Mouse (Mus musculus): ENCODE results near the gene CN725425. TPM values are rescaled to one million over a fixed set of nuclear protein-coding genes. Genes with fewer than 3 reads are reported as not detected.

The CN725425 gene
- polyA plus RNA-seq (2016; fragmentation: Nextera tagmentation; extraction: Ambion mirVana): not detected in 2 replicates

DNA sequence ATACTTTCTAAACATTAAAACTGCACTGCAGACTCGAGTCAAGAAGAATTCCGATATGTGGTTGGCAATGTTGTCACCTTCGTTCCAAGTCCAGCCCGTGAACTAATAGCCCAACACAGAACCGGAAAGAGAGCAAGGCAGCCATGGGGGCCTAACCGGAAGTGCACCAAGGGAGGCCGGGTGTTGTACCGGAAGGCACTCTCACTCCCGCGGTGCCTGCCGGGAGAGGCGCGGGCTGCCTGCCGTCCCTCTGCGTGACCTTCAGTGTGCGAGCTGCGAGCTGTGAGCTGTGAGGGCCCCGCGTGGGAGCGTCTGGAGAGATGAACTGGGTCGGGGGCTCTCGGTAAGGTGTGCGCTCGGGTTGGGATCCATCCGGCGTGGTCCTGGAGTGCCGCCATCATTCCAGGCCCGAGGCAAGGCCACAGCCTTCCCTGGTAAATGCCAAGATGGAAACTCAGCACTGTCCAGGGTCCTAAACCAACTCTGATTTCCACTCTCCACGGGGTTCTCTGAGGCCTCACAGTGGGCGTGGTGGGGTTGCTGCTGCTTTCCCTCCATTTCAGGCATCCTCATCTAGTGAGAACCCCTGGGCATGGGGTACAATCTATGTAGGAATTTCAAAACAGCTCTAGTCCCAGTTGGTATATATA is at the start of gene CN725425:
Gene CN725425 (plus strand): TSS at position 239 of the 650 bp plus-strand sequence.
- H3K4me1 ChIP-seq: no peaks in the 10 kb centered on the region
- no peak for ATAC-seq (ENCODE audit: low FRiP score)
- no peak within 1 kb of the TSS for H3K4me3 ChIP-seq
- H3K9me3 ChIP-seq (replicated peaks): no peaks in the 10 kb centered on the region
- 92% methylated on average over 30 of the region's 30 CpGs for WGBS
- H3K27me3 ChIP-seq: no peaks in the 10 kb centered on the region
- no peaks in the 10 kb centered on the region for H3K36me3 ChIP-seq
- no peak within 1 kb of the TSS for H3K27ac ChIP-seq
- H3K4me2 ChIP-seq (replicated peaks): no peak within 1 kb of the TSS
- no peak within 1 kb of the TSS for H3K9ac ChIP-seq

DNA sequence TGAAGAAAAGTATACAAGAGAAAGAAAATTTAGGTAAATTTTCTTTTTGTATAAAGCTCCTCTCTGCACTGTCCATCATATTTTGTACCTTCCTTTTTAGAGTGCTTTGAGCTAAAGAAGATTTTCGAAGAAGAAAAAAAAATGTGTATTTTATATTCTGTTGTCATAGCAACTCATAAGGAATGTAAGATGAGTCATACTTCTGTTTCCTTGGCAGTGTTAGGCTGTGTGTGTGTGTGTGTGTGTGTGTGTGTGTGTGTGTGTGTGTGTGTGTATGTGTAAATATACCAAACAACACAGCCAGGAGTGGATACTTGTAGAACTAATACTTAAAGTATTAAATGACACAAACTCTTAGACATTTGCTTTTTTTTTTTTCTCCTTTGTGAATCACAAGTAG is 46.7 kb upstream of the CN725425 start:
- peaks cover 42% of the 10 kb centered on the region for H3K36me3 ChIP-seq

GRCm38 (mm10) chr15:91153311-91153710 is 46.0 kb upstream of the CN725425 start:
- no peaks in the 10 kb centered on the region for H3K4me1 ChIP-seq
- no peak overlapping the region for H3K9ac ChIP-seq
- ATAC-seq (ENCODE audit: low FRiP score): no peak
- WGBS: 71% methylated on average over 3 of the region's 3 CpGs
- H3K27me3 ChIP-seq: no peaks in the 10 kb centered on the region
- H3K27ac ChIP-seq: no peak overlapping the region
- peaks cover 7% of the 10 kb centered on the region; the same call in 1 of the 2 replicates for H3K9me3 ChIP-seq (replicated peaks)
- H3K4me3 ChIP-seq: no peak overlapping the region
- H3K36me3 ChIP-seq: peaks cover 38% of the 10 kb centered on the region
- H3K4me2 ChIP-seq (replicated peaks): no peak overlapping the region

More for the DNA sequence above, 46.7 kb upstream of the CN725425 start:
- Histone ChIP-seq H3K4me2 (replicated peaks) (no peak overlapping the region), H3K9me3 (replicated peaks) (peaks cover 7% of the 10 kb centered on the region; the same call in 1 of the 2 replicates), H3K27ac (no peak overlapping the region), H3K9ac (no peak overlapping the region), H3K4me1 (no peaks in the 10 kb centered on the region), H3K27me3 (no peaks in the 10 kb centered on the region), H3K4me3 (no peak overlapping the region)
- WGBS: 74% methylated on average over 1 of the region's 1 CpGs
- no peak for ATAC-seq (ENCODE audit: low FRiP score)

DNA sequence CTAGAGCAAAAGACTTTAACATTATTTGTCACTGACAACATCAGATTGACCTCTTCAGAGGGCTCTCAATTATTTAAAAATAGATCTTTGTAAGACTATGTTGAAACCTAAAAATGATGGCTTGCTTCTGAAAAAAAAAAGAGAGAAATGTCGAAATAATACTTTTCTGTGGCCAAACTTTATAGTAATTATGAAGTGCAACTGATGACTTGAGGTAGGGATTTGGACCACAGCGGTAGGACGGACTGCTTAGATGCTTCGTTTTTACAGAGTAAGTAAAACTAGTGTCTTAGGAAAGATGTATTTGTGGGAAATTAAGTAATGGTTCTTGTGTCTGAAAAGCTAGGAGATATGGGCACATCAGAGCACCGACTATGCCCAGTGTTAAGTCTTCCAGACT is 38.1 kb upstream of the CN725425 start:
- Histone ChIP-seq H3K4me2 (replicated peaks) (no peak overlapping the region), H3K9me3 (replicated peaks) (no peaks in the 10 kb centered on the region), H3K9ac (no peak overlapping the region), H3K27me3 (no peaks in the 10 kb centered on the region), H3K4me1 (0 out of 2 replicates have a peak, but pooled peaks cover 2% of the 10 kb centered on the region), H3K27ac (no peak overlapping the region), H3K36me3 (peaks cover 19% of the 10 kb centered on the region), H3K4me3 (no peak overlapping the region)
- 89% methylated on average over 5 of the region's 5 CpGs for WGBS
- no peak for ATAC-seq (ENCODE audit: low FRiP score)

DNA sequence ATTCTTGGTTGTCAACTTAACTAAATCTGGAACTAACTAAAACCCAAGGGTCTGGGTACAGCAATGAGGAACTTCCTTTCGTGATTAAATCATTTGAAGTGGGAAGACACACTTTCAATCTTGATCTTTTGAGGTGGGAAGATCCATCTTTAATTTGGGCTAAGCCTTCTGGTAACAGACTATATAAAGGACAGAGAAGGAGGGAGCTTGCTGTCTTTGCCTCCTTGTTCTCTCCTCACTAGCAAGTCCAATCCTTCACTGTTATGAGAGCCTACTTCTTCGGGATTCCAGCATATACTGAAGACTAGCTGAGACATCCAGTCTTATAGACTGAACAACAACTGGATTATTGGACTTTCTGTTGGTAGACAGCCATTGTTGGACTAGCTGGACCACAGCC is 35.8 kb upstream of the CN725425 start:
- no peak overlapping the region for H3K4me2 ChIP-seq (replicated peaks)
- no peak for ATAC-seq (ENCODE audit: low FRiP score)
- H3K4me1 ChIP-seq: 0 out of 2 replicates have a peak, but pooled peaks cover 2% of the 10 kb centered on the region
- H3K27me3 ChIP-seq: no peaks in the 10 kb centered on the region
- no peak overlapping the region for H3K27ac ChIP-seq
- peaks cover 6% of the 10 kb centered on the region for H3K36me3 ChIP-seq
- H3K9ac ChIP-seq: no peak overlapping the region
- no peak overlapping the region for H3K4me3 ChIP-seq
- WGBS: 94% methylated on average over 2 of the region's 2 CpGs
- no peaks in the 10 kb centered on the region for H3K9me3 ChIP-seq (replicated peaks)

DNA sequence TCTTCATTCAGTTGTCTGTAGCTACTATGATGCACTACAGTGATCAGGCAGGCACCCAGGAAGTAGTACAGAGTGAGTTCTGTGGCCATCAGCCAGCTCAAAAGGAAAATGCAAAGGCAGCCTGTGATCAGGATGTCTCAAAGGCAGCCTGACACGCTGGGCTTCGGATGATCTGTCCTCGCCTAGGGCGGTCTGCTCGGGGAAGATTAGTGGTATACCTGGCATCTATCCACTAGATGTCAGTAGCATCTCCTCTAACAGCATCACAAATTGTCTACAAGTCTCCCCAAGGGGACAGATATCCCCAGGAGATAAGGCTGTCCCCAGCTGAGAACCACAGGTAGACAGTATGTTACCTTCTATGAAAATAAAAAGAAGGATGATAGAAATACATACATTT is 34.3 kb upstream of the CN725425 start:
- H3K27me3 ChIP-seq: no peaks in the 10 kb centered on the region

GRCm38 (mm10) chr15:91167850-91168562 is 31.3 kb upstream of the CN725425 start:
- peaks cover 9% of the 10 kb centered on the region; the same call in 1 of the 2 replicates for H3K4me1 ChIP-seq
- no peak overlapping the region for H3K27ac ChIP-seq
- no peak for ATAC-seq (ENCODE audit: low FRiP score)
- no peak overlapping the region for H3K4me2 ChIP-seq (replicated peaks)
- no peaks in the 10 kb centered on the region for H3K27me3 ChIP-seq
- no peaks in the 10 kb centered on the region for H3K36me3 ChIP-seq
- WGBS: 91% methylated on average over 13 of the region's 13 CpGs
- H3K9me3 ChIP-seq (replicated peaks): no peaks in the 10 kb centered on the region
- no peak overlapping the region for H3K9ac ChIP-seq
- H3K4me3 ChIP-seq: no peak overlapping the region

More for the DNA sequence above, 34.3 kb upstream of the CN725425 start:
- 1% methylated on average over 5 of the region's 5 CpGs for whole genome bisulfite sequencing
- no peak overlapping the region for H3K9ac ChIP-seq
- H3K4me3 ChIP-seq: no peak overlapping the region
- H3K4me1 ChIP-seq: 0 out of 2 replicates have a peak, but pooled peaks cover 2% of the 10 kb centered on the region
- H3K9me3 ChIP-seq (replicated peaks): no peaks in the 10 kb centered on the region
- H3K4me2 ChIP-seq (replicated peaks): no peak overlapping the region
- no peak overlapping the region for H3K27ac ChIP-seq
- ATAC-seq (ENCODE audit: low FRiP score): peak; percentile 35; the same call in 1 of the 2 replicates
- H3K36me3 ChIP-seq: no peaks in the 10 kb centered on the region

- Histone ChIP-seq H3K4me1 (peaks cover 7% of the 10 kb centered on the region; the same call in 1 of the 2 replicates), H3K27me3 (no peaks in the 10 kb centered on the region), H3K9ac (no peak overlapping the region), H3K4me2 (replicated peaks) (no peak overlapping the region), H3K4me3 (no peak overlapping the region), H3K36me3 (no peaks in the 10 kb centered on the region), H3K9me3 (replicated peaks) (no peaks in the 10 kb centered on the region), H3K27ac (no peak overlapping the region)
- ATAC-seq (ENCODE audit: low FRiP score): no peak
- WGBS: 67% methylated on average over 9 of the region's 9 CpGs
Observed at GRCm38 (mm10) chr15:91170602-91171328, 28.5 kb upstream of the CN725425 start.

GRCm38 (mm10) chr15:91171332-91171731 is 28.0 kb upstream of the CN725425 start:
- Histone ChIP-seq H3K36me3 (no peaks in the 10 kb centered on the region), H3K4me2 (replicated peaks) (no peak overlapping the region), H3K9ac (no peak overlapping the region), H3K27me3 (no peaks in the 10 kb centered on the region), H3K4me3 (no peak overlapping the region), H3K4me1 (peaks cover 7% of the 10 kb centered on the region; the same call in 1 of the 2 replicates), H3K9me3 (replicated peaks) (no peaks in the 10 kb centered on the region), H3K27ac (no peak overlapping the region)
- no peak for ATAC-seq (ENCODE audit: low FRiP score)
- 83% methylated on average over 4 of the region's 4 CpGs for WGBS

DNA sequence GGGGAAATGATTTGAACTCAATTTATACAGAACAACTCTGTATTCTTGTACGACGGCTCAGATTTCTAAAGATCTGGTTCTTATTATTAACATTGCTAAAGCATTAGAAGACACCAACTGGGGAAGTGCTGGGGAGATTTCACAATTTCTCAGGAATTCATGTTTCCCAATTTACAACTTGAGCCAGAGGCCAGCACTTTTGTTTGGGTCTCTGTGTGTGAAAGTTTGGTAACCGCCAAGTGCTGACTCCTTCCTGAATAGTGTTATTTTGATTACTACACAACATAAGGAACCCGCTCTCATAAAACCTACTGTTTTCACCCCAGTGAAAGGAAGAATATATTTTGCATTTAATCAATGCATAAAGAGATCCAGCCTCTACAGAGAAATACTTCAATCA is 27.1 kb upstream of the CN725425 start:
- H3K36me3 ChIP-seq: no peaks in the 10 kb centered on the region
- H3K4me3 ChIP-seq: no peak overlapping the region
- H3K9ac ChIP-seq: no peak overlapping the region
- H3K27me3 ChIP-seq: no peaks in the 10 kb centered on the region
- no peak for ATAC-seq (ENCODE audit: low FRiP score)
- no peak overlapping the region for H3K4me2 ChIP-seq (replicated peaks)
- no peaks in the 10 kb centered on the region for H3K9me3 ChIP-seq (replicated peaks)
- peaks cover 7% of the 10 kb centered on the region; the same call in 1 of the 2 replicates for H3K4me1 ChIP-seq
- H3K27ac ChIP-seq: no peak overlapping the region
- WGBS: 77% methylated on average over 4 of the region's 4 CpGs

DNA sequence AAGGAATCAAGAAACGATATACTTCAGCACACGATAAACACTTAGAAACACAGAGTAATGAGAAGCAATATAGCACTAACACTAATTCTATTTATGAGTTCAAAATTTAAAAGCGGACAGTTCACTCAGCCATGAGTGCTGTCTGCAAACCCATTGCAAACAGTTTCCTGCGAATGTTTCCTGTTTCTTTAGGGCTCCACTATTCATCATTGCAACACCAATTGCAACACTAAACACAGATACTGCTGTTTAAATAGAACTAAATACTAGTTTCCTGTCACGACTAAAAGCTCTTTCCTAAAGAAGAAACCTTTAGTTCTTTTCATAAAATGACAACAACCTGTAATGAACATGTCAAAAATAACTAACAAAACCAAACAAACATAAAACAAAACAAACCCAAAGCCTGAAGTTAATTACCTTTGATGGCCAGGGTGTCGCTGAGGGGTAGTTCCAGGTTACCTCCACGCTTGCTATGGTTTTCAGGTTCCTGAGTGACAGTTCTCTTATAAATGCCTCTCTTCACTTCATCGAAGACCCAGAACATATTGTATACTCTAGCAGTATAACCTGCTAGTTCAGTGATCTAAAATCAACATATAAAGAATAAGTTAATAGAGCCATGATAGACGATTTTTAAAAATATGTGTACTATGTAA is 20.5 kb upstream of the CN725425 start:
- Histone ChIP-seq H3K36me3 (no peaks in the 10 kb centered on the region), H3K9me3 (replicated peaks) (no peaks in the 10 kb centered on the region), H3K4me1 (peaks cover 7% of the 10 kb centered on the region), H3K9ac (no peak overlapping the region), H3K27ac (no peak overlapping the region), H3K4me3 (no peak overlapping the region), H3K27me3 (no peaks in the 10 kb centered on the region), H3K4me2 (replicated peaks) (no peak overlapping the region)
- WGBS: 83% methylated on average over 9 of the region's 9 CpGs
- no peak for ATAC-seq (ENCODE audit: low FRiP score)
